Mouse (Mus musculus) olfactory bulb, adult 2 months (tissue): ENCODE data around the gene Paxip1.

Experiments
- CTCF ChIP-seq: fragments of 200-500 bp; IDR thresholded peaks from 2 replicates; pipeline ENCODE4 v1.5.1; 2012; ENCODE audit warnings: low read depth, mild to moderate bottlenecking, low read length, moderate library complexity; ENCODE audit not compliant: insufficient read depth
- POLR2A ChIP-seq: fragments of 200-500 bp; IDR thresholded peaks from 2 replicates; pipeline ENCODE4 v1.6.1; 2012; ENCODE audit warnings: mild to moderate bottlenecking, low read depth, low read length, moderate library complexity; ENCODE audit not compliant: insufficient read depth

GRCm38 (mm10) chr5:27739216-27739615 is 52.3 kb downstream of the Paxip1 start:
- TF ChIP-seq CTCF, result no peak
- no peak for TF ChIP-seq POLR2A
